Mouse (Mus musculus) lung, adult 2 months (tissue): ENCODE results near the gene Nfkbid. TPM values are rescaled to one million over a fixed set of nuclear protein-coding genes. Genes with fewer than 3 reads are reported as not detected.
A peak's percentile ranks its signal among the peaks of the same experiment; 100 is the strongest.

Source experiments
- DNase-seq: peaks from one replicate; pipeline ENCODE4 v3.0.0; 2022
- H3K4me1 ChIP-seq: fragments of 200-500 bp; 2 replicates; pipeline ENCODE4 v1.6.1; 2011; ENCODE audit warnings: low read length; ENCODE audit not compliant: control insufficient read depth, insufficient read depth
- H3K4me3 ChIP-seq: fragments of 200-500 bp; replicated peaks from 2 replicates; pipeline ENCODE3; 2011; ENCODE audit warnings: low read depth, mild to moderate bottlenecking, control low read depth, low read length; ENCODE audit errors: extremely low read depth
- CTCF ChIP-seq: fragments of 200-500 bp; IDR thresholded peaks from 2 replicates; pipeline ENCODE4 v1.5.1; 2011; ENCODE audit warnings: mild to moderate bottlenecking, low read length, control low read depth; ENCODE audit not compliant: insufficient read depth
- POLR2A ChIP-seq: fragments of 200-500 bp; IDR thresholded peaks from 2 replicates; pipeline ENCODE4 v1.6.1; 2011; ENCODE audit warnings: low read depth, mild to moderate bottlenecking, control low read depth, low read length, borderline replicate concordance; ENCODE audit errors: extremely low read depth
- WGBS: fragments of 180-500 bp; shearing (Covaris S2); methylation state at CpG from one replicate; pipeline ENCODE4 v1.1.7; 2018; 5-methylcytosine and 5-hydroxymethylcytosine counted together
- polyA plus RNA-seq: library from polyadenylated mRNA; depleted of rRNA; stranded (reverse); fragments of >200 nt; gene quantifications from 2 replicates; pipeline ENCODE4 v1.2.3, GENCODE M21; 2012

The Nfkbid gene
- polyA plus RNA-seq, 1 experiment, result 8.6 TPM

- 76% methylated on average over 3 of the region's 3 CpGs for WGBS
- TF ChIP-seq POLR2A, result no peak
- TF ChIP-seq CTCF, result no peak
- no peak for DNase-seq
- Histone ChIP-seq H3K4me1 (no peaks in the 10 kb centered on the region), H3K4me3 (no peak overlapping the region)
Measured at GRCm38 (mm10) chr7:30408639-30409038, 12.9 kb upstream of the Nfkbid start.

- WGBS, result 39% methylated on average over 2 of the region's 2 CpGs
- DNase-seq, result no peak
- no peak overlapping the region for H3K4me3 ChIP-seq
- H3K4me1 ChIP-seq, result no peaks in the 10 kb centered on the region
- TF ChIP-seq POLR2A (no peak), CTCF (no peak)
Measured at GRCm38 (mm10) chr7:30409789-30410188, 11.7 kb upstream of the Nfkbid start.

- TF ChIP-seq POLR2A, result no peak
- no peak for TF ChIP-seq CTCF
- DNase-seq, result no peak
- Histone ChIP-seq H3K4me3 (no peak overlapping the region), H3K4me1 (no peaks in the 10 kb centered on the region)
- WGBS, result 71% methylated on average over 3 of the region's 3 CpGs
Measured at GRCm38 (mm10) chr7:30411023-30411422, 10.5 kb upstream of the Nfkbid start.

GRCm38 (mm10) chr7:30412735-30413147, 8.8 kb upstream of the Nfkbid start:
- no peak for TF ChIP-seq CTCF
- TF ChIP-seq POLR2A, result no peak
- Histone ChIP-seq H3K4me1 (no peaks in the 10 kb centered on the region), H3K4me3 (no peak overlapping the region)
- no peak for DNase-seq
- 45% methylated on average over 4 of the region's 4 CpGs for WGBS

GRCm38 (mm10) chr7:30413596-30413995, 7.9 kb upstream of the Nfkbid start, which contains the start of gene Tyrobp:
TSS of gene Tyrobp (plus strand) at chr7:30413760.
- 45% methylated on average over 5 of the region's 5 CpGs for WGBS
- H3K4me3 ChIP-seq, result peak within 1 kb of the TSS; percentile 36
- no peaks in the 10 kb centered on the region for H3K4me1 ChIP-seq
- TF ChIP-seq CTCF, result no peak
- TF ChIP-seq POLR2A, result peak; percentile 65; the same call in 1 of the 2 replicates
- DNase-seq, result no peak

- WGBS, result 57% methylated on average over 9 of the region's 9 CpGs
- no peak overlapping the region for H3K4me3 ChIP-seq
- no peaks in the 10 kb centered on the region; the same call in 1 of the 2 replicates for H3K4me1 ChIP-seq
- no peak for DNase-seq
- TF ChIP-seq POLR2A, result no peak
- no peak for TF ChIP-seq CTCF
Measured at GRCm38 (mm10) chr7:30417856-30418255, 3.7 kb upstream of the Nfkbid start.

- Histone ChIP-seq H3K4me1 (no peaks in the 10 kb centered on the region; the same call in 1 of the 2 replicates), H3K4me3 (peak within 1 kb of the TSS; percentile 35)
- WGBS, result 46% methylated on average over 10 of the region's 10 CpGs
- TF ChIP-seq CTCF (no peak), POLR2A (no peak)
- DNase-seq, result no peak
Measured at GRCm38 (mm10) chr7:30419561-30420499, 1.7 kb upstream of the Nfkbid start, which contains the start of gene Hcst. TSS of gene Hcst (minus strand) at chr7:30419854.

- Histone ChIP-seq H3K4me3 (no peak overlapping the region), H3K4me1 (no peaks in the 10 kb centered on the region; the same call in 1 of the 2 replicates)
- TF ChIP-seq POLR2A (no peak), CTCF (no peak)
- WGBS, result 56% methylated on average over 3 of the region's 3 CpGs
- DNase-seq, result no peak
Measured at GRCm38 (mm10) chr7:30420673-30421072, 859 bp upstream of the Nfkbid start.

- under 1% methylated on average over 45 of the region's 45 CpGs for WGBS
Measured at GRCm38 (mm10) chr7:30421890-30422435, 431 bp downstream of the Nfkbid start.

More at GRCm38 (mm10) chr7:30421890-30422435, 431 bp downstream of the Nfkbid start:
- TF ChIP-seq CTCF, result no peak
- TF ChIP-seq POLR2A, result peak; percentile 36; the same call in 1 of the 2 replicates
- peak overlapping the region; percentile 67 for H3K4me3 ChIP-seq
- no peaks in the 10 kb centered on the region; the same call in 1 of the 2 replicates for H3K4me1 ChIP-seq
- peak; percentile 80 for DNase-seq
